Mouse (Mus musculus) liver, embryonic 14.5 days (tissue): ENCODE measurements around the gene a. TPM values are rescaled to one million over a fixed set of nuclear protein-coding genes. Genes with fewer than 3 reads are reported as not detected.
"Not testable (repeated sequence)": the region's sequence is repeated elsewhere in the genome, so short reads cannot be mapped to it uniquely, and the experiment has no call there.

ENCODE experiments used
- ATAC-seq: fragments of 200-750 bp; cut with Nextera tagmentation; 2 replicates; pipeline ENCODE4 v1.8.0; 2017; ENCODE audit warnings: moderate number of reproducible peaks, mild to moderate bottlenecking, moderate library complexity; ENCODE audit not compliant: insufficient read depth
- DNase-seq, 3 experiments: peaks; one replicate each; pipeline ENCODE4 v3.0.0-alpha.2; 2012 to 2013; ENCODE audit warnings: low read depth in 3 of 3, low spot score in 3 of 3
- H3K27ac ChIP-seq: fragments of 300-500 bp; sonication (generic); 2 replicates; pipeline ENCODE4 v1.5.1; 2014; ENCODE audit warnings: moderate library complexity, mild to moderate bottlenecking, control low read depth, inconsistent platforms
- H3K27me3 ChIP-seq: fragments of 300-500 bp; sonication (generic); 2 replicates; pipeline ENCODE4 v1.6.1; 2014; ENCODE audit warnings: mild to moderate bottlenecking, low read length, moderate library complexity; ENCODE audit not compliant: control insufficient read depth, insufficient read depth
- H3K36me3 ChIP-seq: fragments of 300-500 bp; sonication (generic); replicated peaks from 2 replicates; pipeline ENCODE4 v1.6.1; 2014; ENCODE audit warnings: low read depth; ENCODE audit not compliant: control insufficient read depth, insufficient read depth
- H3K4me1 ChIP-seq, 2 experiments: fragments of 200-500 bp in 1 of 2; fragments of 300-500 bp in 1 of 2; sonication (generic) in 1 of 2; replicated peaks; 2 replicates each; pipeline ENCODE4 v1.6.1; 2012 to 2014; ENCODE audit warnings: antibody characterized with exemption in 1 of 2, inconsistent platforms in 1 of 2, low read length in 1 of 2; ENCODE audit not compliant: control insufficient read depth in 2 of 2, insufficient read depth in 2 of 2
- H3K4me2 ChIP-seq: fragments of 300-500 bp; sonication (generic); 2 replicates; pipeline ENCODE4 v1.6.1; 2014; ENCODE audit warnings: low read depth, mild to moderate bottlenecking, control low read depth, moderate library complexity
- H3K4me3 ChIP-seq, 2 experiments: fragments of 200-500 bp in 1 of 2; fragments of 300-500 bp in 1 of 2; sonication (generic) in 1 of 2; 2 replicates each; pipeline ENCODE4 v1.5.1; 2012 to 2014; ENCODE audit warnings: low read depth in 2 of 2, low read length in 2 of 2, mild to moderate bottlenecking in 2 of 2, control low read depth in 1 of 2, inconsistent platforms in 1 of 2, moderate library complexity in 1 of 2; ENCODE audit not compliant: insufficient read depth in 1 of 2
- H3K9ac ChIP-seq: fragments of 300-500 bp; sonication (generic); replicated peaks from 2 replicates; pipeline ENCODE4 v1.6.1; 2014; ENCODE audit warnings: mild to moderate bottlenecking, control low read depth, moderate library complexity
- H3K9me3 ChIP-seq: fragments of 300-500 bp; sonication (generic); 2 replicates; pipeline ENCODE4 v1.6.1; 2016; ENCODE audit warnings: low read length, mixed read lengths; ENCODE audit not compliant: control insufficient read depth
- CTCF ChIP-seq: IDR thresholded peaks from 2 replicates; pipeline ENCODE4 v1.5.1; 2016; ENCODE audit warnings: antibody characterized with exemption, low read depth, control low read depth
- EP300 ChIP-seq: IDR thresholded peaks from 2 replicates; pipeline ENCODE4 v1.6.1; 2016; ENCODE audit warnings: antibody characterized with exemption, low read depth
- WGBS: fragments of 180-500 bp; shearing (Covaris S2); extraction: QIAGEN DNeasy Blood & Tissue Kit; methylation state at CpG from one replicate; pipeline ENCODE4 v1.1.7; 2014; ENCODE audit not compliant: insufficient replicate concordance; 5-methylcytosine and 5-hydroxymethylcytosine counted together
- polyA plus RNA-seq, 2 experiments: library from polyadenylated mRNA; depleted of rRNA in 1 of 2; stranded (reverse) in 1 of 2; unstranded in 1 of 2; fragments of >200 nt; fragmentation: Nextera tagmentation in 1 of 2; extraction: Ambion mirVana in 1 of 2; gene quantifications; 2 replicates each; pipeline versions ENCODE4 v1.2.1 to v1.2.3; 2012 to 2014

Gene a
- polyA plus RNA-seq, 2 experiments: 0.25 to 0.36 TPM

GRCm38 (mm10) chr2:155018762-155019641, 227.8 kb downstream of the a start:
- TF ChIP-seq EP300 (no peak), CTCF (0 out of 2 replicates have a peak, but pooled peaks have one; percentile 2)
- Histone ChIP-seq H3K27me3 (peaks cover 10% of the 10 kb centered on the region), H3K4me2 (peak overlapping the region; percentile 95), H3K4me1 (no peaks in the 10 kb centered on the region; a peak in 1 of 4 replicates), H3K27ac (peak overlapping the region; percentile 27), H3K36me3 (no peaks in the 10 kb centered on the region), H3K9me3 (no peaks in the 10 kb centered on the region), H3K4me3 (peak overlapping the region; percentile 59 to 65), H3K9ac (peak overlapping the region; percentile 53)
- ATAC-seq (peak; percentile 91), DNase-seq (peak in 1 of 3 experiments; percentile 57)
- under 1% methylated on average over 38 of the region's 38 CpGs for WGBS

GRCm38 (mm10) chr2:155019673-155020072, 228.5 kb downstream of the a start:
- no peaks in the 10 kb centered on the region for H3K36me3 ChIP-seq
- H3K4me1 ChIP-seq: no peaks in the 10 kb centered on the region; a peak in 1 of 4 replicates
- peak overlapping the region; percentile 53 for H3K9ac ChIP-seq
- peaks cover 10% of the 10 kb centered on the region; the same call in 1 of the 2 replicates for H3K27me3 ChIP-seq
- H3K4me2 ChIP-seq: peak overlapping the region; percentile 95
- peak in 1 of 3 experiments; percentile 71 for DNase-seq
- ATAC-seq: peak; percentile 70; the same call in 1 of the 2 replicates
- no peaks in the 10 kb centered on the region for H3K9me3 ChIP-seq
- H3K4me3 ChIP-seq: peak overlapping the region; percentile 59 to 65
- peak overlapping the region; percentile 27 for H3K27ac ChIP-seq
- TF ChIP-seq CTCF: peak; percentile 76
- no peak for TF ChIP-seq EP300
- under 1% methylated on average over 22 of the region's 22 CpGs for WGBS

- not testable (repeated sequence) for H3K4me3 ChIP-seq, DNase-seq, H3K9ac ChIP-seq, H3K9me3 ChIP-seq, H3K27ac ChIP-seq, H3K36me3 ChIP-seq, ATAC-seq, H3K4me1 ChIP-seq
- H3K4me2 ChIP-seq: peak overlapping the region; percentile 95; the same call in 1 of the 2 replicates
- 48% methylated on average over 20 of the region's 20 CpGs for WGBS
- peaks cover 10% of the 10 kb centered on the region; the same call in 1 of the 2 replicates for H3K27me3 ChIP-seq
These were observed 229.1 kb downstream of the a start for GRCm38 (mm10) chr2:155020247-155020826.

GRCm38 (mm10) chr2:155030831-155031230, 239.6 kb downstream of the a start:
- H3K9ac ChIP-seq: no peak overlapping the region
- no peaks in the 10 kb centered on the region for H3K9me3 ChIP-seq
- TF ChIP-seq EP300: no peak
- TF ChIP-seq CTCF: no peak
- no peaks in the 10 kb centered on the region for H3K36me3 ChIP-seq
- H3K4me2 ChIP-seq: no peak overlapping the region
- 0 out of 4 replicates have a peak, but pooled peaks cover 0 to 2% of the 10 kb centered on the region in 2 experiments for H3K4me1 ChIP-seq
- no peaks in the 10 kb centered on the region; the same call in 1 of the 2 replicates for H3K27me3 ChIP-seq
- 64% methylated on average over 7 of the region's 7 CpGs for WGBS
- H3K27ac ChIP-seq: no peak overlapping the region
- DNase-seq (no peak), ATAC-seq (no peak)
- H3K4me3 ChIP-seq: no peak overlapping the region
